In the genomic region with DNA sequence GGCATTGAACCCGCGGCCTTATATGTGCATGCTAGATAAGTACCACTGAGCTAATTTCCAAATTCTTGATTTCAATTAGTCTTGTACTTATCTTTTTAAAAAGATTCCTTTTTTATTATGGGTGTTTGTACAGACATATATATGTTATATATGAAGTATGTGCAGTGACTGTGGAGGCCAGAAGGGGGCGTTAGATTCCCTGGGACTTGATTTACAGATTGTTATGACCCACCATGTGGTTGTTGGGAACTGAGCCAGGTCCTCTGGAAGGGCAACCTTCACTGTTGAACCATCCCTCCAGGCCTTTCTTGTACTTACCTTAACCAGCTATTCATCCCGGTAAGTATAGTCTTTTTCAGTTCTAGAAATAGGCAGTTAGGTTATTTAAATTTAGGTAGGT, we compare ENCODE assay signal across 12 mouse cellular contexts. TPM values are rescaled to one million over a fixed set of nuclear protein-coding genes. Genes with fewer than 3 reads are reported as not detected.
DNase-seq lines count a peak whose midpoint lies in the region; ATAC-seq and TF ChIP-seq lines count a peak whose summit lies in the region.
"Had no signal": no experiment of that assay in that cellular context is flagged by ENCODE, and none has a peak within 500 bp of the region (broad histone marks: within the 10 kb centered on the region; RNA-seq: fewer than 3 reads in every experiment).

No protein-coding gene starts in this region.

- in situ Hi-C loops in ES-E14 (cut with MboI; ENCODE audit: low sequenced_read_pairs in 2 of 2, unreplicated experiment in 2 of 2) = no loop called here

- no peak overlapping the region for H3K27ac ChIP-seq in cerebellum, adult 2 months (ENCODE audit: insufficient read depth, low read length)
- no peak overlapping the region for H3K27ac ChIP-seq in left cerebral cortex, adult 2 months
- no peak overlapping the region for H3K27ac ChIP-seq in ES-E14 (ENCODE audit: insufficient read depth, low read depth, low read length, poor library complexity, severe bottlenecking)
- H3K27ac ChIP-seq: forebrain, embryonic 15.5 days; liver, embryonic 15.5 days had no signal

- H3K36me3 ChIP-seq in ES-E14 (ENCODE audit: control insufficient read depth, insufficient read depth, low read length, poor library complexity, severe bottlenecking) = peaks cover 2% of the 10 kb centered on the region; the same call in 1 of the 2 replicates
- H3K36me3 ChIP-seq: forebrain, embryonic 15.5 days; liver, embryonic 15.5 days had no signal

- TF ChIP-seq CTCF in cerebellum, adult 2 months (IDR thresholded peaks at IDR 0.05; ENCODE audit: borderline replicate concordance, insufficient read depth, low read depth, low read length) = no peak
- peak; percentile 11; the same call in 1 of the 2 replicates for TF ChIP-seq CTCF in left cerebral cortex, adult 2 months (IDR thresholded peaks at IDR 0.05)

- intact Hi-C loops in left cerebral cortex, adult 2 months (cut with DNase I) = no loop called here
- intact Hi-C loops in left cerebral cortex, postnatal 25 days (cut with DNase I) = no loop called here

- WGBS in cerebellum, adult 2 months = 65% methylated on average over 4 of the region's 4 CpGs

- H3K4me3 ChIP-seq in cerebellum, adult 2 months (replicated peaks; ENCODE audit: insufficient read depth, low read depth, low read length) = no peak overlapping the region
- no peak overlapping the region for H3K4me3 ChIP-seq in left cerebral cortex, adult 2 months
- no peak overlapping the region for H3K4me3 ChIP-seq in ES-E14 (ENCODE audit: insufficient read depth in 1 of 2, low read depth in 1 of 2, low read length in 2 of 2, poor library complexity in 1 of 2, severe bottlenecking in 1 of 2)
- H3K4me3 ChIP-seq: forebrain, embryonic 15.5 days; liver, embryonic 15.5 days had no signal

- H3K9ac ChIP-seq in ES-E14 (ENCODE audit: insufficient read depth, low read depth, low read length, poor library complexity, severe bottlenecking) = no peak overlapping the region
- H3K9ac ChIP-seq: forebrain, embryonic 15.5 days; liver, embryonic 15.5 days had no signal

- ATAC-seq in megakaryocyte progenitor cell, adult 5-6 weeks (replicated peaks; ENCODE audit: poor library complexity) = no peak
- ATAC-seq: forebrain, embryonic 15.5 days had no signal

- no peak for TF ChIP-seq POLR2A in cerebellum, adult 2 months (IDR thresholded peaks at IDR 0.05; ENCODE audit: borderline replicate concordance, insufficient read depth, low read length)

- peak; percentile 35 to 51 for DNase-seq in cerebellum, postnatal 14 days
- no peak for DNase-seq in cerebellum, adult 2 months
- DNase-seq in left cerebral cortex, adult 2 months (ENCODE audit: extremely low spot score in 1 of 2, low spot score in 2 of 2) = no peak
- no peak for DNase-seq in left cerebral cortex, postnatal 25 days (ENCODE audit: low spot score in 2 of 2)
- DNase-seq in 416B (ENCODE audit: low read depth) (peak; percentile 41), ES-E14 (ENCODE audit: low read depth, low spot score) (peak; percentile 46)
- DNase-seq in right cerebral cortex, adult 2 months (ENCODE audit: low spot score in 2 of 2) = no peak
- DNase-seq: heart, postnatal 10 days had no signal

- no peaks in the 10 kb centered on the region for H3K9me3 ChIP-seq in ES-E14 (ENCODE audit: control insufficient read depth, insufficient read depth, low read depth, low read length)
- H3K9me3 ChIP-seq: forebrain, embryonic 15.5 days; G1E; liver, embryonic 15.5 days had no signal

- H3K4me1 ChIP-seq in cerebellum, adult 2 months (ENCODE audit: control insufficient read depth, insufficient read depth, low read length) = peaks cover 9% of the 10 kb centered on the region
- 0 out of 4 replicates have a peak, but pooled peaks cover 0 to 2% of the 10 kb centered on the region in 2 experiments for H3K4me1 ChIP-seq in ES-E14 (ENCODE audit: control insufficient read depth in 2 of 2, insufficient read depth in 2 of 2, low read length in 2 of 2, poor library complexity in 1 of 2)

- no peaks in the 10 kb centered on the region for H3K27me3 ChIP-seq in cerebellum, adult 2 months (ENCODE audit: control insufficient read depth, insufficient read depth, low read length)
- H3K27me3 ChIP-seq: forebrain, embryonic 15.5 days; liver, embryonic 15.5 days had no signal

TF ChIP-seq in ES-E14, 5 proteins besides CTCF, POLR2A, EP300 and RAD21:
- TF ChIP-seq ZNF384 (IDR thresholded peaks at IDR 0.05; ENCODE audit: low read depth, low read length) (no peak), ZC3H11A (IDR thresholded peaks at IDR 0.05; ENCODE audit: borderline replicate concordance, low read depth, low read length) (no peak), CHD2 (IDR thresholded peaks at IDR 0.05; ENCODE audit: low read depth, low read length) (no peak), MAFK (IDR thresholded peaks at IDR 0.05; ENCODE audit: insufficient read depth, low read depth, low read length) (no peak), HCFC1 (IDR thresholded peaks at IDR 0.05; ENCODE audit: borderline replicate concordance, insufficient read depth, low read length) (no peak)

RNA-seq across cellular contexts. Expression of a gene that starts 0.8 kb away (rescaled TPM):
- polyA plus RNA-seq in cerebellum, adult 2 months (2012; rRNA removed) = 66.5 and 76.7 TPM in 2 replicates
- total RNA-seq in left cerebral cortex, adult 2 months (2021) = 10 to 100 TPM; 78.4 to 92.0 TPM
- 10 to 100 TPM; 76.3 to 79.6 TPM for total RNA-seq in left cerebral cortex, postnatal 25 days (2021)
- total RNA-seq in ES-E14 (2012; rRNA removed) = 69.3 and 72.7 TPM in 2 replicates
- total RNA-seq in megakaryocyte progenitor cell, adult 5-6 weeks (2015) = 104 and 106 TPM in 2 replicates
- total RNA-seq in megakaryocyte progenitor cell, adult 5-6 weeks (2017) = 51.3 and 61.7 TPM in 2 replicates

Comparison
In these comparisons a context has a peak if more than half of its experiments do, and no peak if none do; other contexts are left out.
1. DNase-seq: peak in cerebellum, postnatal 14 days (2 of 2), 416B (single experiment) and ES-E14 (single experiment); none in cerebellum, adult 2 months (0 of 2), left cerebral cortex, adult 2 months (0 of 2), left cerebral cortex, postnatal 25 days (0 of 2) and right cerebral cortex, adult 2 months (0 of 2).